Mouse (Mus musculus) heart, embryonic 10.5 days (tissue): ENCODE data around the gene Sertad1. TPM values are rescaled to one million over a fixed set of nuclear protein-coding genes. Genes with fewer than 3 reads are reported as not detected.

Experiments used
- DNase-seq: peaks from one replicate; pipeline ENCODE4 v3.0.0-alpha.2; 2017; ENCODE audit warnings: low spot score
- H3K27ac ChIP-seq: fragments of 300-500 bp; sonication (generic); 2 replicates; pipeline ENCODE4 v1.5.1; 2016; ENCODE audit warnings: mild to moderate bottlenecking
- H3K27me3 ChIP-seq: fragments of 300-500 bp; sonication (generic); 2 replicates; pipeline ENCODE4 v1.6.1; 2016; ENCODE audit warnings: mild to moderate bottlenecking; ENCODE audit not compliant: poor library complexity, insufficient read depth, severe bottlenecking
- H3K36me3 ChIP-seq: fragments of 300-500 bp; sonication (generic); 2 replicates; pipeline ENCODE4 v1.6.1; 2016; ENCODE audit warnings: mild to moderate bottlenecking, moderate library complexity
- H3K4me1 ChIP-seq: fragments of 300-500 bp; sonication (generic); 2 replicates; pipeline ENCODE4 v1.6.1; 2016; ENCODE audit warnings: mild to moderate bottlenecking
- H3K4me3 ChIP-seq: fragments of 300-500 bp; sonication (generic); 2 replicates; pipeline ENCODE4 v1.5.1; 2016; ENCODE audit warnings: mild to moderate bottlenecking, moderate library complexity
- H3K9me3 ChIP-seq: fragments of 300-500 bp; sonication (generic); 2 replicates; pipeline ENCODE4 v1.6.1; 2016; ENCODE audit warnings: mild to moderate bottlenecking, moderate library complexity
- WGBS: fragments of 180-500 bp; shearing (Covaris S2); methylation state at CpG from one replicate; pipeline ENCODE4 v1.1.7; 2016; 5-methylcytosine and 5-hydroxymethylcytosine counted together
- polyA plus RNA-seq: library from polyadenylated mRNA; unstranded; fragments of >200 nt; fragmentation: Nextera tagmentation; extraction: Ambion mirVana; gene quantifications from 2 replicates; pipeline ENCODE4 v1.2.1, GENCODE M21; 2016

The Sertad1 gene
- polyA plus RNA-seq, 1 experiment from 2014 or later = 34.8 TPM

DNA sequence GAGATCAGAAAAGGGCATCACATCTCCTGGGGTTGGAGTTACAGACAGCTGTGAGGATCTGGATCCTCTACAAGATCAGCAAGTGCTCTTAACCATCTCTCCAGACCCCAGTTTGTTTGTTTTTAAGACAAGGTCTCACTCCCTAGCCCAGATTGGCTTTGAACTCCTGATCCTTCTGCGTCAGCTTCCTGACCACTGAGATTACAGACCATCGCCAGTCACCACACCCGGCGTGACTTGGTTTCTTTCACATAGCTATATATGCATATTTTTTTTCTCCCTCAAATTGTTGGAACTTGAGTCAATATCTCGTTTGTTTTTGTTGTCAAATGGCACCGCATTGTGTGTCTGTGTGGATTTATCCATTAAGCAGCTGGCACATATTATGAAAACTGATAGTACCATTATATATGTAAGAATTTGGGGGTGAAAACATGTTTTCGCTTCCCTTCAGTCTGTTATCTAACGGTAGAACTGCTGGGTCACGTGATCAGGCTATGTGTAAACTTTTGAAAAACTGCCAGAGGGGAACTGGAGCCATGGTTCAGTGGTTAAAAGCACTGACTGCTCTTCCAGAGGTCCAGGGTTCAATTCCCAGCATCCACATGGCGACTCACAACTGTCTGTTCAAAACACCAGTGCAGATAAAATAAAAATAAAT, 32.1 kb upstream of the Sertad1 start:
- DNase-seq = no peak
- no peaks in the 10 kb centered on the region for H3K27me3 ChIP-seq
- WGBS = 66% methylated on average over 10 of the region's 10 CpGs
- no peak overlapping the region for H3K27ac ChIP-seq
- H3K4me1 ChIP-seq = no peaks in the 10 kb centered on the region; the same call in 1 of the 2 replicates
- no peaks in the 10 kb centered on the region for H3K9me3 ChIP-seq
- H3K4me3 ChIP-seq = no peak overlapping the region
- no peaks in the 10 kb centered on the region for H3K36me3 ChIP-seq

DNA sequence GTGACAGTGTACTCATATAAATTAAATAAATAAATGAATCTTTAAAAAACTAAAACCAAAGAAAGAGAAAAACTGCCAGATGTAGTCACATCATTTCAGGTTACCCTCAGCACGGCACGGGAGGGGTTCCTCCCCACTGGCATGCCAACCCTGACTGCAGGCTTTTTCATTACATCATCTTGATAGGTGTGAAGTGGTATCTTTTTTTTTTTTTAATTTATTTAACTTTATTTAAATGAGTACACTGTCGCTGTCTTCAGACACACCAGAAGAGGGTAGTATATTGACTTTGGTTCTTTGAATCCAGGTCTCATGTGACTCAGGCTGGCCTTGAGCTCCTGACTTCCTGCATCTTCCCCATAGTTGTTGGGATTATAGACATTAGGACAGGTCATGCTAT, 31.4 kb upstream of the Sertad1 start:
- Histone ChIP-seq H3K27ac (no peak overlapping the region), H3K4me3 (no peak overlapping the region), H3K36me3 (no peaks in the 10 kb centered on the region), H3K4me1 (peaks cover 3% of the 10 kb centered on the region; the same call in 1 of the 2 replicates), H3K27me3 (no peaks in the 10 kb centered on the region), H3K9me3 (no peaks in the 10 kb centered on the region)
- 88% methylated on average over 3 of the region's 3 CpGs for WGBS
- no peak for DNase-seq

DNA sequence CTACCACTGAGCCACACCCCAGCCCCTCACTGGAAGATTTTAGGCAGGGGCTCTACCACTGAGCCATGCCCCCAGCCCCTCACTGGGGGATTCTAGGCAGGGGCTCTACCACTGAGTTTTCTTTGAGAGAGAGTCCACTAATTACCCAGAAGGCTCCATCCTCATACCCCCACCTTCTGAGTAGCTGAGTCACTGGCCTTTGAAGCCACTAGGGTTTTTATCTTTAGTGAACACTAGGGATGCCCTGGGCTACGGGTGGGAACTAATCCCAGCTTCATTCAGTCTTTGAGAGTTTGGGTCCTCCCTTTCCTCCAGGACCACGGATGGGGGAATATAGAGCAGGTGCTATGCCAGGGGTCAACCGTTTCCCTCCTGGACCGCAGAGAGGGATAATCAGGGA, 28.1 kb upstream of the Sertad1 start:
- WGBS = 86% methylated on average over 4 of the region's 4 CpGs
- no peak overlapping the region for H3K4me3 ChIP-seq
- DNase-seq = no peak
- no peaks in the 10 kb centered on the region for H3K36me3 ChIP-seq
- H3K27me3 ChIP-seq = no peaks in the 10 kb centered on the region
- 0 out of 2 replicates have a peak, but pooled peaks cover 3% of the 10 kb centered on the region for H3K4me1 ChIP-seq
- H3K9me3 ChIP-seq = no peaks in the 10 kb centered on the region
- no peak overlapping the region for H3K27ac ChIP-seq

GRCm38 (mm10) chr7:27459640-27460039, 27.1 kb upstream of the Sertad1 start:
- DNase-seq = no peak
- Histone ChIP-seq H3K36me3 (no peaks in the 10 kb centered on the region), H3K9me3 (no peaks in the 10 kb centered on the region), H3K27me3 (no peaks in the 10 kb centered on the region), H3K4me3 (no peak overlapping the region), H3K27ac (no peak overlapping the region), H3K4me1 (0 out of 2 replicates have a peak, but pooled peaks cover 3% of the 10 kb centered on the region)
- WGBS = 68% methylated on average over 5 of the region's 5 CpGs

DNA sequence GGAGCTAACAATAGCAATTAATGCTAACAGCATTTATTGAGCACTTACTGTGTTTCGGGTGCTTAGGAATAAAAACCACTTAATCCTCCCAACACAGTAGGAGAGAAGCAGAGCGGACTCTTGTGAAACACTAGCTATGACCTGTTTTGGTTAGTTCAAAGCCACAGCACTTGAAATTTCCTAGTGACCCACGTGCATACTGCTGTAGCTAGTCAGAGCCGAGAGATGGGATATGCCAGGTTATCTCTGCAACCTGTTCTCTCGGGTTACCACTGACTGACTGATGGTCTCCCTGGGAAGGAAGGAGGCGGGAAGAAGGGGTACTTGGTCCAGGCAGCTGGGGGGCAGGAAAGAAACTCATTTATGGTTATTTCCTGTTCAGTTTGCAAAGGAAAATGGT, 26.2 kb upstream of the Sertad1 start:
- Histone ChIP-seq H3K36me3 (no peaks in the 10 kb centered on the region), H3K9me3 (no peaks in the 10 kb centered on the region), H3K27me3 (no peaks in the 10 kb centered on the region), H3K27ac (no peak overlapping the region), H3K4me1 (0 out of 2 replicates have a peak, but pooled peaks cover 3% of the 10 kb centered on the region), H3K4me3 (no peak overlapping the region)
- 77% methylated on average over 6 of the region's 6 CpGs for WGBS
- no peak for DNase-seq

GRCm38 (mm10) chr7:27467648-27468047, 19.1 kb upstream of the Sertad1 start:
- H3K4me1 ChIP-seq = peaks cover 9% of the 10 kb centered on the region; the same call in 1 of the 2 replicates
- WGBS = 53% methylated on average over 4 of the region's 4 CpGs
- no peaks in the 10 kb centered on the region for H3K36me3 ChIP-seq
- no peak overlapping the region for H3K4me3 ChIP-seq
- no peak for DNase-seq
- no peak overlapping the region for H3K27ac ChIP-seq
- no peaks in the 10 kb centered on the region for H3K27me3 ChIP-seq
- no peaks in the 10 kb centered on the region for H3K9me3 ChIP-seq

- Histone ChIP-seq H3K27ac (no peak overlapping the region), H3K4me1 (peaks cover 13% of the 10 kb centered on the region; the same call in 1 of the 2 replicates)
Observed at GRCm38 (mm10) chr7:27471390-27472120, 15.2 kb upstream of the Sertad1 start.

GRCm38 (mm10) chr7:27472596-27472995, 14.1 kb upstream of the Sertad1 start:
- DNase-seq = no peak
- peak overlapping the region; percentile 74 for H3K4me3 ChIP-seq
- H3K4me1 ChIP-seq = peaks cover 11% of the 10 kb centered on the region; the same call in 1 of the 2 replicates
- no peaks in the 10 kb centered on the region for H3K27me3 ChIP-seq
- H3K9me3 ChIP-seq = no peaks in the 10 kb centered on the region
- WGBS = 24% methylated on average over 7 of the region's 7 CpGs
- H3K36me3 ChIP-seq = peaks cover 13% of the 10 kb centered on the region
- peak overlapping the region; percentile 90 for H3K27ac ChIP-seq

More at GRCm38 (mm10) chr7:27471390-27472120, 15.2 kb upstream of the Sertad1 start:
- 87% methylated on average over 11 of the region's 11 CpGs for WGBS
- no peak overlapping the region for H3K4me3 ChIP-seq
- peaks cover 7% of the 10 kb centered on the region for H3K36me3 ChIP-seq
- DNase-seq = no peak
- H3K27me3 ChIP-seq = no peaks in the 10 kb centered on the region
- H3K9me3 ChIP-seq = no peaks in the 10 kb centered on the region

DNA sequence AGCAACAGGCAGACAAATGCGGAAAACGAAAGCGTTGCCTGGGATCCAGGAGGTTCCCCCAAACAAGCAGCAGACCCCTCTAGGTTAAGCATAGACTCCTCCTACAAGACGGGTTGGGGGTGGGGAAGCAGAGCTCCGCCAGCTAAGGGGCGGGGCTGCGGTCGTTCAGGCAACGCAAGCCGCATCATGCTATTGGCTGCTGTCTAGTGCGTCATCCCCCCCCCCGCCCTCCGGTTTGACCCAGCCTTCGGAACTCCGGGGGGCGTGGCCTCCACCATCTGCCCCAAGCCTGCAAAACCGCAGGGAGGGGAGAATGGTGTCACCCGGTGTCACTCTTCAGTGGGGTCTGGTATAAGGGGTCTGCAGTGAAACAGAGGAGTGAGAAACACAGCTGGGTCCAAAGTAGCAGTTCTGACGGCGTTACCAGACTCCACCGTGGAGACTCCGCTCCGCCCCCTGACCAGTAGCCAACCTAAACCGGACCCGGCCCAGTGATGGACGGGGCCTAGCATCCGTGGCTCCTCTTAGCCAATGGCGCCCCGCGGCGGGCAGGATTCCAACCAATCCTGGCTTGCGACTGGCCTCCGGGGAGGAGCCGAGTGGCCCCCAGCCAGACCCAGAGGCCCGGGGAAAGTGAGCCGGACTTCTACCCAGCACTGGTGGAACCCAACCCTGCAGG, 13.4 kb upstream of the Sertad1 start, which contains the start of gene Sertad3:
Sertad3 (plus strand) TSS at position 613 of the 679 bp plus-strand sequence.
- Histone ChIP-seq H3K4me1 (peaks cover 7% of the 10 kb centered on the region; the same call in 1 of the 2 replicates), H3K9me3 (no peaks in the 10 kb centered on the region), H3K36me3 (peaks cover 17% of the 10 kb centered on the region), H3K27ac (peak within 1 kb of the TSS; percentile 90), H3K4me3 (peak within 1 kb of the TSS; percentile 74), H3K27me3 (no peaks in the 10 kb centered on the region)
- WGBS = under 1% methylated on average over 36 of the region's 36 CpGs
- peak; percentile 99 for DNase-seq

GRCm38 (mm10) chr7:27473835-27474489, 12.7 kb upstream of the Sertad1 start:
- WGBS = under 1% methylated on average over 34 of the region's 34 CpGs
- no peak for DNase-seq
- H3K9me3 ChIP-seq = no peaks in the 10 kb centered on the region
- H3K4me3 ChIP-seq = peak overlapping the region; percentile 74
- H3K27ac ChIP-seq = peak overlapping the region; percentile 90
- H3K27me3 ChIP-seq = no peaks in the 10 kb centered on the region
- H3K4me1 ChIP-seq = peaks cover 7% of the 10 kb centered on the region; the same call in 1 of the 2 replicates
- peaks cover 17% of the 10 kb centered on the region for H3K36me3 ChIP-seq

DNA sequence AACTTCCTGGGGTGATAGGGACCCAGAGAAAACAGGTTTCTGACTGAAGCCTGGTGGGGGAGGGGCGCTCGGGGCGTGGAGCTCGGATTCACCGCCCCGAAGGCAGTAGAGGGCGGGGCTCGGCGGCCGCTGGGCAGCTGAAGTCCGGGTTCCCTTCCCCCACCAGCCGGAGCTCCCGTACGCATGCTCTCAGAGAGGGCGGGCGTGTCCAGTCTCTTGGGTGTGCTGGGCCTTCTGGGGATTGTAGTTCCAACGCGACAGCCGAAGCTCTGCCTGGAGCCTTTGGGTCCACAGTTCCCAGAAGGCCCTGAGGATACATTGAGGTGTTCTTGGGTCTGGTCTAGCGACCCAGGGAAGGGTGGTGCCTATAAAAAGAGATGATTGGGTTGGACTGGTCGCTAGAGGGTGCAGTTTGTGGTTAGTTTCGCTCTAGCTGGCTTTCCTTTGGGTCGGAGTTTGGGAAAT, 12.2 kb upstream of the Sertad1 start:
- Histone ChIP-seq H3K27me3 (no peaks in the 10 kb centered on the region), H3K9me3 (no peaks in the 10 kb centered on the region), H3K4me1 (peaks cover 7% of the 10 kb centered on the region; the same call in 1 of the 2 replicates), H3K36me3 (peaks cover 17% of the 10 kb centered on the region), H3K4me3 (peak overlapping the region; percentile 74), H3K27ac (peak overlapping the region; percentile 90)
- DNase-seq = peak; percentile 100
- under 1% methylated on average over 23 of the region's 23 CpGs for WGBS

GRCm38 (mm10) chr7:27475596-27475995, 11.1 kb upstream of the Sertad1 start:
- Histone ChIP-seq H3K36me3 (peaks cover 17% of the 10 kb centered on the region), H3K27ac (no peak overlapping the region; the same call in 1 of the 2 replicates), H3K4me1 (peaks cover 9% of the 10 kb centered on the region), H3K4me3 (no peak overlapping the region), H3K9me3 (no peaks in the 10 kb centered on the region), H3K27me3 (no peaks in the 10 kb centered on the region)
- WGBS = 81% methylated on average over 2 of the region's 2 CpGs
- no peak for DNase-seq
